Mouse (Mus musculus): ENCODE results near the gene Clcf1.
"Not testable (repeated sequence)": the region's sequence is repeated elsewhere in the genome, so short reads cannot be mapped to it uniquely, and the experiment has no call there.

The Clcf1 gene

DNA sequence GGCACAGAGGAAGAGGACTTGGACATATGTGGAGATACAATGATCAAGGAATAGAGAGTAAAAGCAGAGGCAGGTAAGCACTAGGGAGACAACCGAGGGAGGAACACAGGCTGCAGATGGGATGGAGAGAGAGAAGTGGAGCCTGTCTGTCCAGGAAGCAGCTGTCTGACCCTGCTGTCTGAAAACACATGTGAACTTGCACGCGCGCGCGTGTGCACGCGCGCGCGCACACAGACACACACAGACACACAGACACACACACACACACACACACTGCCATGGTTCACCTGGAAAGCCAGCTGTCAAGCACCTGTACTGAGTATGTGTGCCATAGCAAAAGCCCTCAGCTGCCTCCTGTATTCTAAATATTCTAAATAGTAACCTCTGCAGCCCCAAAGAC, 4.3 kb downstream of the Clcf1 start:
- no peak for DNase-seq (ENCODE audit: low spot score in 2 of 2)

DNA sequence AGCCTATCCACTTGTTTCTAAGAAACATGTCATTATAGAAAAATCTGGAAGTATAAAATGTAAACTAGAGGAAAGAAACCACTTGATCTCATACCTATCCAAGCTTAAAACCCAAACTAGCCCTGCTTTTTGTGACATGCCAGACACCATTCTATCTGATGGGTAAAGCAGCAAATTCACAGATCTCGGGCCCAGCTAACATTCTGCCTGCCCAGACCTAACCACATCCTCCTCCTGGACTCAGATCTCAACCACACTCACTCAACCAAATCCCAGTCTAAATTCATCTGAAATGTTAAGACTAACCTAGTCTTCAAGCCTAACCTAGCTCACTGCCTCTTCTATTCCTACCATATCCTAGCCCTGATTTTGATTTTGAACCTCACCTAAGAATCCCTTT, 4.7 kb downstream of the Clcf1 start:
- no peak for DNase-seq (ENCODE audit: low spot score in 2 of 2)

GRCm38 (mm10) chr19:4219943-4220342, 5.9 kb downstream of the Clcf1 start:
- DNase-seq (ENCODE audit: low spot score in 2 of 2), result no peak

DNA sequence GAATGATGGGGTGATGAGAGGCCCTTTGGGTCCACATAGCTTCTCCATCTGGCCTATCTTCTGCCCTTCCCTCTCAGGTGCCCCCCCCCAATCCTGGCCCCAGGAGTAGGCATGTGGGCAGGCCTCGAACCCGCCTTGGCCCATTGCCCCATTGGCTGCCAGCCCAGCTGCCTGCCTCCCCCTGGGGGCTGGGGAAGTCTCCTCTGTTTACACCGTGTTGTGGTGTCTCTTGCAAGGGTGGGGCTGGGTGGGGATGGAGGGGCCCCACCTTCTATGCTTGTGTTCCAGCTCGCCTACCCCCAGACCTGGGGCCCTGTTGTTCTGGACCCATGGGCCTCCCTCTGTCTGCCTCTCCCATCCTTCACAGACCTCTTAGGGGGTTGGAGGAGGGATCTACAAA, 6.4 kb downstream of the Clcf1 start:
- no peak for DNase-seq (ENCODE audit: low spot score in 2 of 2)

DNA sequence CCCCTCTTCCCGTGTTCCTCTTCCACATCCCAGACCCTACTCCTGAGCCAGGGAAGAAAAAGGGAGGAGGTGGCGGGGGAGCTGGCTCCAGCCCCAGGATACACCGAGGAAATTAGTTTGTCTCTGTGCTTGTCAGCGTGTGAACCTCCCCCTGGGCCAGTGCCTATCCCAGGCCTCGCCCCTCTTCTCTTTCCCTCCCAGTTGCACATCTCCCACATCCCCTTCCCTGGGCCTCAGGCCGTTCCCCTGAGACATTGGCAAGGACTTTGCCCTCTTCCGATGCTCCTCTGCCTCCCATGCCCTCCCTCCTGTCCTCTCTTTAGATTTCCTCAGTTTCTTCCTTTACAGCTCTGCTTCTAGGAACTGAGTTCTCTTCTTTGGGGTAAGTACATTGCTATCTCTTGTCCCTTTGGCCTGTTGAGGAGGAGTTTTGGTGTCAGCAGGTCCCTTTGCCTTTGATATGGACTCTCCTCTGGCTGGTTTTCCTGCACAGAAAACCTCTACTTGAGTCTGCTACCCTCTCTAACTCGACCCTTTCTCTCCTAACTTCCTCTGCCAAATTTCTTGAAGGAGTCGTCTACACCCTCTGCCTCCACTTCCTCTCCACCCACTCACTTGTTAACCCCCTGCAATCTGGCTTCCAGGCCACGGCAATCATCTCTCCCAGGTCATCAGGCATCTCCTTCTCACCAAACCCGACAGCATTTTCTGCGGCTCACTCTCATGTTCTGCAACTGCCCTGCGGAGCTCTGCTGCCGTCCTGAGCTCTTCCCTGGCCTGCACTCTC, 7.1 kb downstream of the Clcf1 start:
- DNase-seq (ENCODE audit: low spot score in 2 of 2), result no peak

DNA sequence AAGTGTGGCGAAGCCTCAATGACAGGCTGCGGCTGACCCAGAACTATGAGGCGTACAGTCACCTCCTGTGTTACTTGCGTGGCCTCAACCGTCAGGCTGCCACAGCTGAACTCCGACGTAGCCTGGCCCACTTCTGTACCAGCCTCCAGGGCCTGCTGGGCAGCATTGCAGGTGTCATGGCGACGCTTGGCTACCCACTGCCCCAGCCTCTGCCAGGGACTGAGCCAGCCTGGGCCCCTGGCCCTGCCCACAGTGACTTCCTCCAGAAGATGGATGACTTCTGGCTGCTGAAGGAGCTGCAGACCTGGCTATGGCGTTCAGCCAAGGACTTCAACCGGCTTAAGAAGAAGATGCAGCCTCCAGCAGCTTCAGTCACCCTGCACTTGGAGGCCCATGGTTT, 8.1 kb downstream of the Clcf1 start:
- no peak for DNase-seq (ENCODE audit: low spot score in 2 of 2)

DNA sequence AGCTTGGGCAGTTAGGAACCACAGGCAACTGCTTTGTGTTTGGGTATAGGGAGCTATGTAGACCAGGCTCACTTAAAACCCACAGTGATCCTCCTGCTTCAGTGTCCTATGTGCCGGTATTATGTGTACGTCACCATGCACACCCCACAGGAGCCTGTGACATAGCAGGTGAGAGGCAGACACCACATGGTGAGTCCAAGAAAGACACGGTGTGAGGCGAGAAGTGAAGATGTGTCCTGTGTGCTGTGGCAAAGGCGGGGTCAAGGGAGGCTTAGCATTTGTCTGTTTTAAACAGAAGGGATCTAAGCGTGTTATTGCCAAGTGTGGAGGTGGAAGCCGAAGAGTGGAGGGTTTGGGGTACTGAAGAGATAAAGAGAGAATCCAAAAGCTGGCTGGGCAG, 12.7 kb downstream of the Clcf1 start:
- DNase-seq (ENCODE audit: low spot score in 2 of 2), result no peak

DNA sequence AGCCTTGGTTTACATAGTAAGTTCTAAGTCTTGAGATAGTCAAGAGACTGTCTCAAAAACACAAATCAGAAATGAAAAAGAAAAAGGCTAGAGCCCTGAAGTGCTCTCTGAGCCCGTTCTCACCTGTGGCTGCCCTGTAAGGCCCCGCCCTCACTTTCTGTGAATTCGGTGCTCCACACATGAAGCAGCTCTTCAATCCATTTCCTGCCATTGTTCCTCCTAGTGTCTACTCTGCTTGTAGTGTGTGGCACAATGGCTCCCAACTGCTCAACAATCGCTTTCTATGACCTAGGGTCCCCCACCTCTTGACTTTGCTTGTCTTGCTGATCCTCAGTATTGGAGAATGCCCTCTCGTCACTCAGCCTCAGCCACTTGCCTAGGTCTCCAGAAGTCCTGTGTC, 13.4 kb downstream of the Clcf1 start:
- no peak for DNase-seq (ENCODE audit: low spot score in 2 of 2)

DNA sequence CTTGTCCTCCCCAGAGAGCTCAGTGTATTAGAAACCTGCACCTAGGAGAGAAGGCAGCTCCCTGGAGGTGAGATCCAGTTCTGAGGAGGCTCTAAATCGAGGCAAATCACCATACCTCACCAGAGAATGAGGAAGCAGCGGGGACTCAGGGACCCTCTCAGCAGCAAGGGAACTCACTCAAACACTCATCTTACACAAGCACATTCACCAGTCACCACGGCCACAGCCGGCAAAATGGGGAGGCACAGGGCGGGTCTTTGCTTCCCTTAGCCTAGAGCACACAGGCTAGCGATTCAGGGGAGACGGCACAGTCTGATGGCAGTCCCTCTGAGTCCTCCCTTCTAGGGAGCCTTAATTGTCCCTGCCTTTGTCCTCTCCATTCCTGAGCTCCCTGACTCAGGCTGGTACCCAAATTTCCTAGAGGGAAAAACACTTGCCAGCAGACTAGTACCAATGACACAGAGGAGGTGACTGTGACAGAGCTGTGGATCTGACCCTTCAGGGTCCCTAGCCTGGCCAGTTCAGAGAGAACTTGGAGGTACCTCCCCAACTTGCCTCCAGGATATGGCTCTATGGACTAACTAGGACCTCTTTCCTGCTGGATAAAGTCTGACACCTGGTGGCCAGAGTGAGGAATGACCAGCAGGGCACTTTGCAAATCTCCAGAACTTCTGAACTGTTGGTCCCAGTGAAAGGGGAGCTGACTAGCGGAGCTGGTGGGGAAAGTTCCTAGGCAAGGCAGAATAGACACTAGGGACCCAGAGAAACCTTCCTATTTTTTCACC, 14.0 kb downstream of the Clcf1 start:
- peak; percentile 60 to 75 for DNase-seq (ENCODE audit: low spot score in 2 of 2)

- DNase-seq (ENCODE audit: low spot score in 2 of 2), result no peak
These were observed 14.9 kb downstream of the Clcf1 start for GRCm38 (mm10) chr19:4228891-4229290.

DNA sequence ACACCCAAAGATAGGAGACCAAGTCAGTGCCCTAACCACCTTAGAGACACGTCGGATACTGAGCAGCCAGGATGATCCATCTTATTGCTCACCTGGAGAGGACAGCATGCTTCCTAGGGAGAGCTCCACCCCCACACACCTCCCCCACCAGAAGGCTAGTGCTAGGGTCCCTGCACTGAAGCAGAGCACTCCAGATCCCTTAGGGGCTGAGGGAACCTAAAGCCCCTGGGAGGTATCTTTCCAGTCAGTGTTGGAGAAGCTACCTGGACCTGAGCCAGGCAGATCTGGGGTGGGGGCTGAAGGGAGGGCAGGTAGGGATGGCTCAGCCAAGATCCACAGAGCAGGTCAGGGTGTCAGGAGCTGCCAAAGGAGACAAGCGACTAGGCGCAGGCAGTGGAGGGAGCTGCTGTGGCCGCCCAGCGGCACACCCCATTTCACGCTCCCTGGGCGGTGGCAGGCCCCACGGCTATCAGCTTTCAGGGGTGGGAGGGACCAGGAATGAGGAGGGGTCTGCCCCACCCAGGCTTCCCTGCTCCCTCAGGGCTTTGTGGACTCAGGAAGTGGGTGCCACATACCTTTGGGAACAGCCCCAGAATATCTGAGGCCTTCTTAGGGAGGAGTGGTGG, 15.5 kb downstream of the Clcf1 start:
- no peak for DNase-seq (ENCODE audit: low spot score in 2 of 2)

DNA sequence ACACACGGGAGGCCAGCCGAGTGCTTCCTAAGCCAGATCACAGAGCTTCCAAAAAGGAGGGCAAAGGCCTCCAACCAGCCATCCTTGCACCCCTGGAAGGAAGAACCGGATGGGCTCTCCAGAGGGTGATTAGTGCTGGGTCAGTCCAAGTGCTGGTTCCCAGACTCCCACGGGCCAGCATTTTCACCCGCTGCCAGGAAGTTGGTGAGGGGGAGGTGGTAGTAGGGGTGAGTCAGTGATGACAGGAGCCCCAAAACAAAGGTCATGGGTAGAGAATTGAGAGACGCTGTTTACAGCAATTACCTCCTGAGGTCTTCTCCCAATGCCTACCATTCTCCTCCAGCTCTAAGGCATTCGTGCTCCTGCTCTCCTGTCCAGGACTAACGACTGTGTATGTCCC, 16.4 kb downstream of the Clcf1 start:
- DNase-seq (ENCODE audit: low spot score in 2 of 2), result no peak

- peak; percentile 95 to 96 for DNase-seq (ENCODE audit: low spot score in 2 of 2)
These were observed 17.5 kb downstream of the Clcf1 start, which contains the start of gene Pold4 for GRCm38 (mm10) chr19:4231253-4232185. TSS of gene Pold4 (plus strand) at chr19:4231899.

- peak in 1 of 2 experiments; percentile 39 for DNase-seq (ENCODE audit: low spot score in 2 of 2)
These were observed 18.1 kb downstream of the Clcf1 start for GRCm38 (mm10) chr19:4232186-4232572.

- DNase-seq (ENCODE audit: low spot score in 2 of 2), result no peak
These were observed 18.6 kb downstream of the Clcf1 start for GRCm38 (mm10) chr19:4232651-4233050.

- DNase-seq (ENCODE audit: low spot score in 2 of 2), result no peak
These were observed 20.5 kb downstream of the Clcf1 start for GRCm38 (mm10) chr19:4234548-4234947.

DNA sequence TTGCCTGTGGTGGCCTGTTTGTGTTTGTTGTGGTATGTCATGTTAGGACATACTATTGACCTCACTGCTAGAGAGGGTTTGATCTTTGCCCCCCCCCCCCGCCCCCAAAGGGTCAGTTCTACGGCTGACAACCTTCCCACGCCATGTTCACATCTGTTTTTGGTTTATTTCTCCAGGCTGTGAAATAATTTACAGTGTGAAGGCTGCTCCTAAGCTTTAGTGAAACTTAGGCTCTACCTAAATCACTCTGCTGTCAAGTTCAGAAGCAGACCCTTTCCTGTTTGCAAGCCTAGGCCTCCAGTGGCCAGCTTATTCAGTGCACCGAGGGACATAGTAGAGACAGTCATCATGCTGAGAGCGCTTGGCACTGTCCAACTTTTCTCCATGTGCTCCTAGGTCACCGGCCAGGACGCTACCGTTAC, 26.2 kb downstream of the Clcf1 start:
- no peak for DNase-seq (ENCODE audit: low spot score in 2 of 2)

- DNase-seq (ENCODE audit: low spot score in 2 of 2), result no peak
These were observed 28.4 kb downstream of the Clcf1 start for GRCm38 (mm10) chr19:4242416-4242815.

- no peak for DNase-seq (ENCODE audit: low spot score in 2 of 2)
These were observed 30.7 kb downstream of the Clcf1 start for GRCm38 (mm10) chr19:4244775-4245174.

DNA sequence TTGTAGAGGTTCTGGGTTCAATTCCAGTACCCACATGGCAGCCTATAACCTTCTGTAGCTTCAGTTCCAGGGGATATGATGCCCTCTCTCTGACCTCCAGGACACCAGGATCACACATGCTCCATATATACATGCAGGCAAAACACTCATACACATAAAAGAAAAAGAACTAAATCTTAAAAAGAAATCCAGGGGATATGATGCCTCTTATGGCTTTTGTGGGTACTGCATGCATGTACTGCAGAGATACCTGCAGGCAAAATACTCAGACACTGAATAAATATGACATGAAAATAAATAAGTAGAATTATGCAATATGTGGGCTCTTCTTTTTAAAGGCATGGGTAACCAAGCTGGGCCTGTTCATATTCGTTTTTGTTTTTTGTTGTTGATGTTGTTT, 33.0 kb downstream of the Clcf1 start:
- no peak for DNase-seq (ENCODE audit: low spot score in 2 of 2)

GRCm38 (mm10) chr19:4248683-4249082, 34.6 kb downstream of the Clcf1 start:
- not testable (repeated sequence) for DNase-seq (ENCODE audit: low spot score in 2 of 2)

- no peak for DNase-seq (ENCODE audit: low spot score in 2 of 2)
These were observed 40.2 kb downstream of the Clcf1 start for GRCm38 (mm10) chr19:4254230-4254629.
